Mouse (Mus musculus): ENCODE measurements around the gene Nfatc3. TPM values are rescaled to one million over a fixed set of nuclear protein-coding genes. Genes with fewer than 3 reads are reported as not detected.

Nfatc3 gene
- polyA plus RNA-seq (2014; fragmentation: Illumina TruSeq; extraction: RNeasy Lipid Tissue Mini Kit (QIAGEN cat#74804); ENCODE audit: low read depth, low replicate concordance) = 48.4 TPM

GRCm38 (mm10) chr8:106058731-106059612 lies at the start of gene Nfatc3:
TSS of gene Nfatc3 (plus strand) at chr8:106058840.

DNA sequence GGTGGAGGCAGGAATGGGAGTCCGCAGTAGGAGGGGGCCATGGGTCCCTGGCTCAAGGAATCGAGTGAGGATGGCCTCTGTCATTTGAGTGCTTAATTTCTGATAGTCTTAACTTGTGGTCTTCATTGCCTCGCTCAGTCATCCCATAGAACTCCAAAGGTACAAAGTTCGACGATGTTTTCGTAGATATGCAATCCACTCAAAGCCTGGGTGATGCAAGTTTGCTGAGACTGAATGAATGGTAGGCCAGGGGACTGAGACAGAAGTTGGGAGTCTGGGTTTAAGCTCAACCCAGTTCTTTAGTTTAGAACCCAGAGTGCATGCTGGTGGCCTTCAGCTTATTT lies 47.0 kb upstream of the Nfatc3 start, which contains the start of gene Ddx28:
Gene Ddx28 (minus strand): TSS at position 240 of the 344 bp plus-strand sequence.

DNA sequence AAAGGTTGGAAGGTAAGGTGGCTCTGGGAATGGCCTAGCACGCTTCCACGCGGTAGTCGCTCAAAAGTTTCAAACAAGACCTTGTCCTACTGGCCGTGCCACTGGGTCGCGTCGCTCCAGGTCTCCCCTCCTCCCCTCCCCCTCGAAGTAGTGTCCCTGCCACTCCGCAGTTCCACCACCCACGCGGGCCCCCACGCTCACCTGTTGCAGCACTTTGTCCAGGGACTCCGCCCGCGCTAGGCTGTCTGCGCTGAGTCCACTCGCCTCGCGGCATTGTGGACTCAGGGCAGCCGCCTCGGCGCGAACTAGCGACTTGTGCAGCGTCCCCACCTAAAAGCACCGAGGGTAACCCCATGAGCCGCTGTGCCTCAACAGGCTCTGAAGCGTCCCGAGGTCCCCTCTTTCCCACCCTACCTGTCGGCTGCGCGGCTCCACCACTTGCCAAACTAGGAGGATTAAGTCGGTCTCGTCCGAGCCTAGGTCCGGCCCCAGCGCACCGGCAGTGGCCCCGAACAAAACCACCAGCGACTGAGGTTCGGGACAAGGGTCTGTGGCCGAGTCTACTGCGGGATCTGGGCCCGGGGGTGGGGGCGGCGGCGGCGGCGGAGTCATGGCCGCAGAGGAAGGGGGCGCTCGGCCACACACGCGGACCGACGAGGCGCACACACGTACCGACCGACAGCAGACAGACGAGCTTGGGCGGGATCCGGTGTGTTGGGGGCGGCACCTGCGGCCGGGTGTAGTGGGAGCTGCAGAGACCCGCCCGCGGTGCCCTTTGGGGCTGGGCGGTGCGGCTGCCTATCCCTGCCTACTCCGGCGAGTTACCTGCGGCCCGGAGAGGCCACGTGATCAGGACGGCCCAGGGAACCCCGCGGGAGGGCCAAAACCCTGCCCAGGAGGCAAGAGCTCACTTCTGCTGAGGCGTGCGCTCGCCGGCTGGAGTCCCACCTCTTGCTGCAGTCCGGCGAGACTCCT lies 77.8 kb downstream of the Nfatc3 start, which contains the start of gene Esrp2:
Gene Esrp2 (minus strand): TSS at position 819 of the 975 bp plus-strand sequence.

GRCm38 (mm10) chr8:106149801-106150652 lies 91.4 kb downstream of the Nfatc3 start, which contains the start of gene Pla2g15:
TSS of gene Pla2g15 (plus strand) at chr8:106150399.

GRCm38 (mm10) chr8:106168356-106169016 lies 109.8 kb downstream of the Nfatc3 start, which contains the start of gene Slc7a6:
TSS of gene Slc7a6 (plus strand) at chr8:106168857.

Other genes with a start within 250 kb of the Nfatc3 start
- gene Ranbp10, start 231.5 kb upstream of the Nfatc3 start, polyA plus RNA-seq (2014; fragmentation: Illumina TruSeq; extraction: RNeasy Lipid Tissue Mini Kit (QIAGEN cat#74804); ENCODE audit: low read depth, low replicate concordance) = 4.1 TPM
- gene Tsnaxip1, start 231.1 kb upstream of the Nfatc3 start, polyA plus RNA-seq (2014; fragmentation: Illumina TruSeq; extraction: RNeasy Lipid Tissue Mini Kit (QIAGEN cat#74804); ENCODE audit: low read depth, low replicate concordance) = not detected
- 0.69 TPM for gene Cenpt, start 205.6 kb upstream of the Nfatc3 start, polyA plus RNA-seq (2014; fragmentation: Illumina TruSeq; extraction: RNeasy Lipid Tissue Mini Kit (QIAGEN cat#74804); ENCODE audit: low read depth, low replicate concordance)
- gene Thap11, start 203.7 kb upstream of the Nfatc3 start, polyA plus RNA-seq (2014; fragmentation: Illumina TruSeq; extraction: RNeasy Lipid Tissue Mini Kit (QIAGEN cat#74804); ENCODE audit: low read depth, low replicate concordance) = 11.1 TPM
- 55.0 TPM for gene Nutf2, start 198.3 kb upstream of the Nfatc3 start, polyA plus RNA-seq (2014; fragmentation: Illumina TruSeq; extraction: RNeasy Lipid Tissue Mini Kit (QIAGEN cat#74804); ENCODE audit: low read depth, low replicate concordance)
- gene Edc4, start 178.0 kb upstream of the Nfatc3 start, polyA plus RNA-seq (2014; fragmentation: Illumina TruSeq; extraction: RNeasy Lipid Tissue Mini Kit (QIAGEN cat#74804); ENCODE audit: low read depth, low replicate concordance) = 2.0 TPM
- gene Nrn1l, start 165.3 kb upstream of the Nfatc3 start, polyA plus RNA-seq (2014; fragmentation: Illumina TruSeq; extraction: RNeasy Lipid Tissue Mini Kit (QIAGEN cat#74804); ENCODE audit: low read depth, low replicate concordance) = not detected
- gene Pskh1, start 158.4 kb upstream of the Nfatc3 start, polyA plus RNA-seq (2014; fragmentation: Illumina TruSeq; extraction: RNeasy Lipid Tissue Mini Kit (QIAGEN cat#74804); ENCODE audit: low read depth, low replicate concordance) = 3.1 TPM
- gene Ctrl, start 125.0 kb upstream of the Nfatc3 start, polyA plus RNA-seq (2014; fragmentation: Illumina TruSeq; extraction: RNeasy Lipid Tissue Mini Kit (QIAGEN cat#74804); ENCODE audit: low read depth, low replicate concordance) = not detected
- gene Psmb10, start 120.4 kb upstream of the Nfatc3 start, polyA plus RNA-seq (2014; fragmentation: Illumina TruSeq; extraction: RNeasy Lipid Tissue Mini Kit (QIAGEN cat#74804); ENCODE audit: low read depth, low replicate concordance) = not detected
- not detected for gene Lcat, start 115.5 kb upstream of the Nfatc3 start, polyA plus RNA-seq (2014; fragmentation: Illumina TruSeq; extraction: RNeasy Lipid Tissue Mini Kit (QIAGEN cat#74804); ENCODE audit: low read depth, low replicate concordance)
- 1.4 TPM for gene Slc12a4, start 92.7 kb upstream of the Nfatc3 start, polyA plus RNA-seq (2014; fragmentation: Illumina TruSeq; extraction: RNeasy Lipid Tissue Mini Kit (QIAGEN cat#74804); ENCODE audit: low read depth, low replicate concordance)
- not detected for gene Dpep3, start 79.4 kb upstream of the Nfatc3 start, polyA plus RNA-seq (2014; fragmentation: Illumina TruSeq; extraction: RNeasy Lipid Tissue Mini Kit (QIAGEN cat#74804); ENCODE audit: low read depth, low replicate concordance)
- 2.1 TPM for gene Dus2, start 67.5 kb upstream of the Nfatc3 start, polyA plus RNA-seq (2014; fragmentation: Illumina TruSeq; extraction: RNeasy Lipid Tissue Mini Kit (QIAGEN cat#74804); ENCODE audit: low read depth, low replicate concordance)
- gene Dpep2nb, start 52.9 kb upstream of the Nfatc3 start, polyA plus RNA-seq (2014; fragmentation: Illumina TruSeq; extraction: RNeasy Lipid Tissue Mini Kit (QIAGEN cat#74804); ENCODE audit: low read depth, low replicate concordance) = not detected
- gene Ddx28, start 47.0 kb upstream of the Nfatc3 start, polyA plus RNA-seq (2014; fragmentation: Illumina TruSeq; extraction: RNeasy Lipid Tissue Mini Kit (QIAGEN cat#74804); ENCODE audit: low read depth, low replicate concordance) = 2.9 TPM
- gene Esrp2, start 78.1 kb downstream of the Nfatc3 start, polyA plus RNA-seq (2014; fragmentation: Illumina TruSeq; extraction: RNeasy Lipid Tissue Mini Kit (QIAGEN cat#74804); ENCODE audit: low read depth, low replicate concordance) = 6.5 TPM
- gene Pla2g15, start 91.6 kb downstream of the Nfatc3 start, polyA plus RNA-seq (2014; fragmentation: Illumina TruSeq; extraction: RNeasy Lipid Tissue Mini Kit (QIAGEN cat#74804); ENCODE audit: low read depth, low replicate concordance) = 2.9 TPM
- 5.2 TPM for gene Slc7a6, start 110.0 kb downstream of the Nfatc3 start, polyA plus RNA-seq (2014; fragmentation: Illumina TruSeq; extraction: RNeasy Lipid Tissue Mini Kit (QIAGEN cat#74804); ENCODE audit: low read depth, low replicate concordance)
- 29.7 TPM for gene Slc7a6os, start 152.1 kb downstream of the Nfatc3 start, polyA plus RNA-seq (2014; fragmentation: Illumina TruSeq; extraction: RNeasy Lipid Tissue Mini Kit (QIAGEN cat#74804); ENCODE audit: low read depth, low replicate concordance)
- gene Prmt7, start 152.1 kb downstream of the Nfatc3 start, polyA plus RNA-seq (2014; fragmentation: Illumina TruSeq; extraction: RNeasy Lipid Tissue Mini Kit (QIAGEN cat#74804); ENCODE audit: low read depth, low replicate concordance) = 5.5 TPM